23 mouse cellular contexts compared by ENCODE assay signal in genomic region chr12:59304522-59304921, GRCm38 (mm10).
DNase-seq lines count a peak whose midpoint lies in the region; ATAC-seq and TF ChIP-seq lines count a peak whose summit lies in the region.
"Had no signal": no experiment of that assay in that cellular context is flagged by ENCODE, and none has a peak within 500 bp of the region (broad histone marks: within the 10 kb centered on the region; RNA-seq: fewer than 3 reads in every experiment).

No protein-coding gene starts in this region.

- TF ChIP-seq CTCF in brain, embryonic 14.5 days (IDR thresholded peaks at IDR 0.05; ENCODE audit: borderline replicate concordance, extremely low read depth, insufficient read depth, insufficient read length), result no peak
- TF ChIP-seq CTCF in kidney, adult 2 months (conservative IDR thresholded peaks at IDR 0.05; ENCODE audit: insufficient read depth, insufficient read length, low read depth, low read length), result no peak

- ATAC-seq in forebrain, embryonic 14.5 days, result no peak
- no peak for ATAC-seq in forebrain, embryonic 11.5 days (replicated peaks; ENCODE audit: low FRiP score)
- ATAC-seq: activated CD4-positive, CD25-positive, alpha-beta regulatory T cell, adult 4 months; CD4-positive, CD25-positive, alpha-beta regulatory T cell, adult 4 months had no signal

- H3K9ac ChIP-seq in forebrain, embryonic 14.5 days (ENCODE audit: low read length), result no peak overlapping the region
- H3K9ac ChIP-seq in forebrain, embryonic 11.5 days (ENCODE audit: low read length), result no peak overlapping the region
- H3K9ac ChIP-seq: embryonic facial prominence, embryonic 12.5 days; forebrain, embryonic 12.5 days; forebrain, postnatal 0 days had no signal

- no peaks in the 10 kb centered on the region for H3K27me3 ChIP-seq in forebrain, embryonic 14.5 days (replicated peaks; ENCODE audit: control insufficient read depth, insufficient read depth, low read length)
- no peaks in the 10 kb centered on the region for H3K27me3 ChIP-seq in forebrain, embryonic 11.5 days (ENCODE audit: control insufficient read depth, insufficient read depth, low read length)
- H3K27me3 ChIP-seq in kidney, adult 2 months (replicated peaks; ENCODE audit: control insufficient read depth, insufficient read depth, low read length), result no peaks in the 10 kb centered on the region
- H3K27me3 ChIP-seq: CH12.LX; embryonic facial prominence, embryonic 12.5 days; forebrain, embryonic 12.5 days had no signal

- WGBS in forebrain, embryonic 14.5 days, result 40% methylated on average over 6 of the region's 6 CpGs
- 56% methylated on average over 6 of the region's 6 CpGs for WGBS in forebrain, embryonic 11.5 days
- WGBS in kidney, adult 2 months, result 64% methylated on average over 6 of the region's 6 CpGs

- no peak overlapping the region for H3K4me2 ChIP-seq in forebrain, embryonic 14.5 days (ENCODE audit: low read length)
- no peak overlapping the region for H3K4me2 ChIP-seq in forebrain, embryonic 11.5 days (ENCODE audit: low read depth, low read length, severe bottlenecking)
- H3K4me2 ChIP-seq: embryonic facial prominence, embryonic 12.5 days; forebrain, embryonic 12.5 days had no signal

- H3K4me3 ChIP-seq in forebrain, embryonic 14.5 days (ENCODE audit: low read depth, low read length), result no peak overlapping the region
- H3K4me3 ChIP-seq in forebrain, embryonic 11.5 days (ENCODE audit: low read depth, low read length), result no peak overlapping the region
- H3K4me3 ChIP-seq in kidney, adult 2 months (ENCODE audit: insufficient read depth, low read depth, low read length), result no peak overlapping the region
- H3K4me3 ChIP-seq: embryonic facial prominence, embryonic 10.5 days; embryonic facial prominence, embryonic 12.5 days; forebrain, embryonic 12.5 days had no signal

- no peak overlapping the region for H3K27ac ChIP-seq in forebrain, embryonic 14.5 days (ENCODE audit: low read depth, low read length)
- no peak overlapping the region for H3K27ac ChIP-seq in forebrain, embryonic 11.5 days (ENCODE audit: low read depth, low read length)
- H3K27ac ChIP-seq in kidney, adult 2 months (ENCODE audit: insufficient read depth, low read depth, low read length), result no peak overlapping the region
- H3K27ac ChIP-seq: embryonic facial prominence, embryonic 10.5 days; embryonic facial prominence, embryonic 12.5 days; forebrain, embryonic 12.5 days had no signal

- no peaks in the 10 kb centered on the region for H3K36me3 ChIP-seq in forebrain, embryonic 14.5 days (ENCODE audit: control insufficient read depth, insufficient read depth, low read length)
- no peaks in the 10 kb centered on the region for H3K36me3 ChIP-seq in forebrain, embryonic 11.5 days (ENCODE audit: control insufficient read depth, insufficient read depth, low read length)
- no peaks in the 10 kb centered on the region for H3K36me3 ChIP-seq in kidney, adult 2 months (ENCODE audit: control insufficient read depth, insufficient read depth, low read length)
- H3K36me3 ChIP-seq: embryonic facial prominence, embryonic 10.5 days; embryonic facial prominence, embryonic 12.5 days; forebrain, embryonic 12.5 days; G1E had no signal

- DNase-seq in forebrain, embryonic 14.5 days (ENCODE audit: low spot score), result peak; percentile 2
- no peak for DNase-seq in forebrain, embryonic 11.5 days (ENCODE audit: low spot score)
- DNase-seq in retina, postnatal 1 day, result peak; percentile 6
- no peak for DNase-seq in retina, embryonic 14.5 days (ENCODE audit: low spot score)
- peak; percentile 25 for DNase-seq in brain, embryonic 14.5 days (ENCODE audit: low read depth)
- no peak for DNase-seq in kidney, adult 2 months
- DNase-seq: adrenal gland, adult 8-10 months; adrenal gland, postnatal 14 days; adrenal gland, postnatal 36 days; B cell, adult 2 months; cerebellum, adult 11 months; cerebellum, adult 18-20 months; cerebellum, adult 8-10 months; cerebellum, adult 9-11 months; cerebellum, postnatal 25 days; forebrain, postnatal 0 days had no signal

- TF ChIP-seq POLR2A in brain, embryonic 14.5 days (IDR thresholded peaks at IDR 0.05; ENCODE audit: borderline replicate concordance, extremely low read depth, insufficient read depth, insufficient read length, poor library complexity, severe bottlenecking), result no peak
- TF ChIP-seq POLR2A in kidney, adult 2 months (IDR thresholded peaks at IDR 0.05; ENCODE audit: low read depth, low read length), result no peak

- H3K4me1 ChIP-seq in forebrain, embryonic 14.5 days (ENCODE audit: control insufficient read depth, insufficient read depth, low read length), result no peaks in the 10 kb centered on the region
- H3K4me1 ChIP-seq in forebrain, embryonic 11.5 days (replicated peaks; ENCODE audit: control insufficient read depth, insufficient read depth, low read length), result no peaks in the 10 kb centered on the region
- H3K4me1 ChIP-seq in kidney, adult 2 months (ENCODE audit: control insufficient read depth, insufficient read depth, low read length), result no peaks in the 10 kb centered on the region
- H3K4me1 ChIP-seq: embryonic facial prominence, embryonic 10.5 days; embryonic facial prominence, embryonic 12.5 days had no signal

- H3K9me3 ChIP-seq in forebrain, embryonic 14.5 days (replicated peaks; ENCODE audit: control insufficient read depth, low read length), result no peaks in the 10 kb centered on the region
- no peaks in the 10 kb centered on the region for H3K9me3 ChIP-seq in forebrain, embryonic 11.5 days (ENCODE audit: control insufficient read depth, low read length)
- H3K9me3 ChIP-seq: embryonic facial prominence, embryonic 10.5 days; embryonic facial prominence, embryonic 12.5 days; forebrain, embryonic 12.5 days; G1E had no signal

Comparison
In these comparisons a context has a peak if more than half of its experiments do, and no peak if none do; other contexts are left out.
1. DNase-seq: peak in forebrain, embryonic 14.5 days (single experiment), retina, postnatal 1 day (single experiment) and brain, embryonic 14.5 days (single experiment); none in forebrain, embryonic 11.5 days (single experiment), retina, embryonic 14.5 days (single experiment) and kidney, adult 2 months (single experiment).